Mouse (Mus musculus) stomach, embryonic 16.5 days (tissue): ENCODE data around the gene Oxtr. TPM values are rescaled to one million over a fixed set of nuclear protein-coding genes. Genes with fewer than 3 reads are reported as not detected.

Experiments
- ATAC-seq: fragments of 200-750 bp; cut with Nextera tagmentation; 2 replicates; pipeline ENCODE4 v1.8.0; 2017; ENCODE audit warnings: moderate number of reproducible peaks, moderate TSS enrichment; ENCODE audit not compliant: insufficient read depth, low FRiP score
- H3K27ac ChIP-seq: fragments of 300-500 bp; sonication (generic); 2 replicates; pipeline ENCODE4 v1.5.1; 2014; ENCODE audit warnings: low read length
- H3K27me3 ChIP-seq: fragments of 300-500 bp; sonication (generic); 2 replicates; pipeline ENCODE4 v1.6.1; 2014; ENCODE audit warnings: low read length, control low read depth, mixed read lengths; ENCODE audit not compliant: control insufficient read depth, insufficient read depth
- H3K36me3 ChIP-seq: fragments of 300-500 bp; sonication (generic); 2 replicates; pipeline ENCODE4 v1.6.1; 2014; ENCODE audit warnings: low read length; ENCODE audit not compliant: control insufficient read depth, insufficient read depth
- H3K4me1 ChIP-seq: fragments of 300-500 bp; sonication (generic); 2 replicates; pipeline ENCODE4 v1.6.1; 2014; ENCODE audit warnings: low read length, control low read depth, mixed read lengths; ENCODE audit not compliant: control insufficient read depth, insufficient read depth
- H3K4me2 ChIP-seq: fragments of 300-500 bp; sonication (generic); 2 replicates; pipeline ENCODE4 v1.6.1; 2014; ENCODE audit warnings: low read depth, low read length, mixed read lengths
- H3K4me3 ChIP-seq: fragments of 300-500 bp; sonication (generic); replicated peaks from 2 replicates; pipeline ENCODE4 v1.5.1; 2014; ENCODE audit warnings: mild to moderate bottlenecking, low read length
- H3K9ac ChIP-seq: fragments of 300-500 bp; sonication (generic); 2 replicates; pipeline ENCODE4 v1.6.1; 2014; ENCODE audit warnings: low read length
- H3K9me3 ChIP-seq: fragments of 300-500 bp; sonication (generic); replicated peaks from 2 replicates; pipeline ENCODE4 v1.6.1; 2016; ENCODE audit warnings: low read length, control low read depth; ENCODE audit not compliant: control insufficient read depth
- WGBS: fragments of 180-500 bp; shearing (Covaris S2); extraction: QIAGEN DNeasy Blood & Tissue Kit; methylation state at CpG from one replicate; pipeline ENCODE4 v1.1.7; 2014; 5-methylcytosine and 5-hydroxymethylcytosine counted together
- polyA plus RNA-seq: library from polyadenylated mRNA; unstranded; fragments of >200 nt; fragmentation: Nextera tagmentation; extraction: Ambion mirVana; gene quantifications from 2 replicates; pipeline ENCODE4 v1.2.1, GENCODE M21; 2015

Oxtr gene
- polyA plus RNA-seq, 1 experiment from 2014 or later, result 0.35 TPM

DNA sequence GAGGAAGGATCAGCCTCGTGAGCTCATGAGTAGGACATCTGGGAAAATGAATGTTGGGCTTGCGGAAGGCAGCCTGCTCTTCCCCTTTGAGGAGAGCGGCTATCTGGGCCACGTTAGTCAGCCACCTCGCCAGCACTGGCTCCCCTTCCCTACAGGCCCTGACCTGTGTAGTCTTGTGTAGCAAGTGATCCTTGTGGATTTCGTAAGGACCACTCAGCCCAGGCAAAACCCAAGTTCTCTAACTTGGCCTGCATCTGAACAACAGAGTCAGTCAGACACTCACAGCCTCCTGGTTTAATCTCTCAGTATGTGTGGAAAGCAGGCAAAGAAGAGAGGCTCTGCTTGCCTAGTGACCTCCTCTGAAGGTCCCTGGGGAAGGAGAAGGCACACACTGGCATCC, 2.9 kb upstream of the Oxtr start:
- Histone ChIP-seq H3K4me1 (peaks cover 21% of the 10 kb centered on the region), H3K4me2 (no peak overlapping the region), H3K4me3 (no peak overlapping the region), H3K36me3 (no peaks in the 10 kb centered on the region), H3K27me3 (peaks cover 30% of the 10 kb centered on the region), H3K9me3 (no peaks in the 10 kb centered on the region), H3K9ac (no peak overlapping the region), H3K27ac (no peak overlapping the region)
- 84% methylated on average over 6 of the region's 6 CpGs for WGBS
- no peak for ATAC-seq

DNA sequence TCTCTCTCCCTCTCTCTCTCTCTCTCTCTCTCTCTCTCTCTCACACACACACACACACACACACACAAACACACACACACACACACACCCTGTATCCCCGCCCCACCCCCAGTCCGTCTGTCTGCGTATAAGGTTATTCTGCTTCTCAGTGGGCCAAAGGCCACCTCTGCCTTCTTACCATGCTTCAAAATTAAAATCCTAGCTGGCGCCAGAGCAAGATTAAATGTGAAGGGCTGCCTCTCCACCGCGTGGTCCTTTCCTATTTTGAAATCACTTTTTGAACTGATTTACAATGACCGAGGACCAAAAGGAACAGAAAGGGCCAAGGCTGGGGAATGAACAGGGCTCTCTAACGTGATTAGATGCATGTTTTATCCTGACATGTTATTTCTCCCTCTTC, 1.8 kb upstream of the Oxtr start:
- H3K9me3 ChIP-seq, result no peaks in the 10 kb centered on the region
- 76% methylated on average over 8 of the region's 8 CpGs for WGBS
- H3K4me1 ChIP-seq, result peaks cover 21% of the 10 kb centered on the region
- H3K36me3 ChIP-seq, result no peaks in the 10 kb centered on the region
- H3K9ac ChIP-seq, result no peak overlapping the region
- peaks cover 34% of the 10 kb centered on the region for H3K27me3 ChIP-seq
- ATAC-seq, result no peak
- H3K4me3 ChIP-seq, result no peak overlapping the region
- H3K4me2 ChIP-seq, result no peak overlapping the region
- no peak overlapping the region for H3K27ac ChIP-seq

DNA sequence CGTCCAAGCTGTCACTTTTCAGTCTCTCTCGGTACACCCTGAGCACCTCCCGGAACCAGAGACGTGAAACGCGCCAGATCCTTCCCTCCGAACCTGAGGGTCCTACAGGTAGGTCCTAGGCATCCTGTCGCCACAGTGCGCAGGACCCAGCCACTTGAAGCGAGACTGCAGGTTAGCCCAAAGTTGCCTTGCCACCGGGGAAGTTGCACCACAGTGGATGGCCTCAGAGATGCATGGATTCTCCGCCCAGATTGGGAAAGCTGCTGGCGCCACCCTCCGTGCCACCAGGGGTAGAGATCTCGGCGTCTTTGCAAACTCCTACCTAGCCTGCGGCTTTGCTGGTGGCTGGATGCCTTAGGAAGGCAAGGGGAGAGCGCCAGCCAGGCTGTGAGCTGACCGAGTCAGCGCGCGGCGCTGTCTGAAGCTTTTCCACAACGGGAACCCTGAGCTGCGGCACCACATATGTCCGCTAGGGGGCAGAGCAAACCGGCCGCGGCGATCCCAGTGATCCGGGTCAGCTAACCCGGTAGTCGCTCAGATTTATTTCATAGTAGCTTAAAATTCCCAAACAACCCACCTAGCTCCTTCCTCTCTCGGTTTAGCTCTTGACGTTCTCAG, 991 bp upstream of the Oxtr start:
- Histone ChIP-seq H3K4me2 (peak overlapping the region; percentile 83), H3K36me3 (no peaks in the 10 kb centered on the region), H3K9me3 (no peaks in the 10 kb centered on the region), H3K27me3 (peaks cover 38% of the 10 kb centered on the region), H3K9ac (peak overlapping the region; percentile 63), H3K4me1 (peaks cover 21% of the 10 kb centered on the region), H3K4me3 (peak overlapping the region; percentile 48), H3K27ac (no peak overlapping the region)
- ATAC-seq, result peak; percentile 42; the same call in 1 of the 2 replicates
- under 1% methylated on average over 35 of the region's 35 CpGs for WGBS

DNA sequence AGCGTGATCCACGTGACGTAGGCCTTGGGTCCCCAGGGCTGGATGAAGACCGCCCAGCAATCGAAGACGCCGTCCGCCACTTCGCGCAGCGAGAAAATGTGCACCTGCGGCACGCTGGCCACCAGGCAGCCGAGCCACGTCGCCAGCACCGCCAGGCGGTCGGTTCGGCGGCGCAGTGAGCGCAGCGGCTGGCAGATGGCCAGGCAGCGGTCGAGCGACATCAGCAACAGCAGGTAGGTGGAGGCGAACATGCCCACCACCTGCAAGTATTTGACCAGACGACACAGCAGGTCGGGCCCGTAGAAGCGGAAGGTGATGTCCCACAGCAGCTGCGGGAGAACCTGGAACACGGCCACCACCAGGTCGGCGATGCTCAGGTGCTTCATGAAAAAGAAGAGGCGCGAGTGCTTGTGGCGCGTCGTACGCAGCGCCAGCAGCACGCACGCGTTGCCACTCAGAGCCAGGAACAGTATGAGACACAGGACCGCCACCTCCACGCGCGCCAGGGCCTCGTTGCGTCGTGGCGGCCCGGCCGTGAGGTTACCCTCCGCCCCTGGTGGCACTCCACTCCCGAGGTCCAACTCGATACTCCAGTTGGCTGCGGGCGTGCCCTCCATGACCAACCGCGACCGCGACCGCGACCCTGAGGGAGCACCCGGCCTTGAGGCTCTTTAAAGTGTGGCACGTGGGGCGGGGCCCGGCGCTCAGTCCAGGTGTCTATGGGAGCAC, 398 bp downstream of the Oxtr start:
- Histone ChIP-seq H3K9ac (no peak overlapping the region; the same call in 1 of the 2 replicates), H3K27me3 (peaks cover 38% of the 10 kb centered on the region), H3K27ac (no peak overlapping the region), H3K4me1 (peaks cover 15% of the 10 kb centered on the region), H3K9me3 (no peaks in the 10 kb centered on the region), H3K36me3 (no peaks in the 10 kb centered on the region), H3K4me3 (peak overlapping the region; percentile 48), H3K4me2 (peak overlapping the region; percentile 83)
- WGBS, result 4% methylated on average over 72 of the region's 72 CpGs
- ATAC-seq, result no peak

DNA sequence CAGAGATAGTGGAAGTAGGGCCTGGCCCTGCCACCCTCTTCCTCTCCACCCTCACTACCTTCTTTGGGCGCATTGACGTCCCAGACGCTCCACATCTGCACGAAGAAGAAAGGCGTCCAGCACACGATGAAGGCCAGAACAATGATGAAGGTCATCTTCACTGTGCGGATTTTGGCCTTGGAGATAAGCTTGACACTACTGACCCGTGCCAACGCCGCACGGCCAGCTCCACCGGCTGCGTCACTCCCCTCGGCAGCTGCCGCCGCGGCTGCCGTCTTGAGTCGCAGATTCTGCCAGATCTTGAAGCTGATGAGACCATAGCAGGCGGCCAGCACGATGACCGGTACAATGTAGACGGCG, 942 bp downstream of the Oxtr start:
- no peak overlapping the region; the same call in 1 of the 2 replicates for H3K9ac ChIP-seq
- peaks cover 14% of the 10 kb centered on the region for H3K4me1 ChIP-seq
- peak overlapping the region; percentile 48 for H3K4me3 ChIP-seq
- 30% methylated on average over 24 of the region's 24 CpGs for WGBS
- no peaks in the 10 kb centered on the region for H3K9me3 ChIP-seq
- H3K4me2 ChIP-seq, result peak overlapping the region; percentile 83
- ATAC-seq, result no peak
- no peak overlapping the region for H3K27ac ChIP-seq
- H3K36me3 ChIP-seq, result no peaks in the 10 kb centered on the region
- H3K27me3 ChIP-seq, result peaks cover 38% of the 10 kb centered on the region

DNA sequence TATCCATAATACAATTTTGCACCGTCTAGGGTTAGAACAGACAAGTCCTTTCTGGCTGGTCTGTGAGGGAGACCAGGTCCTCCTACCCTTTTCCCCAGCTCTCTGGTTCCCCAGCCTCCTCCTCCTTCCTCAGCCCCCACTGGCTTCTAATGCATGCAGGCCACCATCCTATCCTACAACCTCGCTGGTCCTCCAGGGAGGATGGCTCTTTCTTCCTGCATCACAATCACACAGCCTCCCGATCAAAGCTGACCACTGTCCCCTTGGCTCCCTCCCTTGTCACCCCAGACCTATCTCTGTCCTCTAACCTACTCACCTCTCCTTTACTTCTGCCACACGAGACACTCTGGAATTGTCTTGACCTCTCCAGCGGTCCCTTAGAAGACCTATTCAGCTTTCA, 1.8 kb downstream of the Oxtr start:
- no peak for ATAC-seq

DNA sequence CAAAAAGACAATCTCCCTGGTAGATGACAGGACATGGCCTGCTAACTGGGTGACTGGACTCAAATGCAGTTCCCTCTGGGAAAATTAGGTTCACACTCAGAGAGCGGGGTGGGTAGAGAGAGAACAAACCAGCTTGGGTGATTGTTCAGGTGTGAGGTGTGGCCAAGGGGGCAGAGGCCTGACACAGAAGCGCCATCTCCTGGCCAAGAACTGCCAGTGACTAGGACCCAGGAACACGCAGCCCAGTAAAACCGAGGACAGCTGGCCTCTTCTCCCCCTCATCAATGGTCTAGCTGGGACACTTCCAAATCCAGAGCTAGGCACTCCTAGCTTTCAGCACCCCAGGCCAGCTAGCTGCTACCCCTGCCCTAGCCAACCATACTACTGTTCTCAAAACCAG, 5.4 kb downstream of the Oxtr start:
- no peak overlapping the region for H3K4me2 ChIP-seq
- H3K9me3 ChIP-seq, result no peaks in the 10 kb centered on the region
- no peak; the same call in 1 of the 2 replicates for ATAC-seq
- H3K4me1 ChIP-seq, result peaks cover 6% of the 10 kb centered on the region
- H3K4me3 ChIP-seq, result no peak overlapping the region
- 4% methylated on average over 4 of the region's 4 CpGs for WGBS
- H3K36me3 ChIP-seq, result no peaks in the 10 kb centered on the region
- peaks cover 24% of the 10 kb centered on the region for H3K27me3 ChIP-seq
- no peak overlapping the region for H3K9ac ChIP-seq
- H3K27ac ChIP-seq, result no peak overlapping the region

More for the DNA sequence above, 1.8 kb downstream of the Oxtr start:
- WGBS, result 86% methylated on average over 5 of the region's 5 CpGs
- Histone ChIP-seq H3K9me3 (no peaks in the 10 kb centered on the region), H3K9ac (no peak overlapping the region), H3K4me1 (peaks cover 14% of the 10 kb centered on the region), H3K27ac (no peak overlapping the region), H3K4me3 (no peak overlapping the region), H3K27me3 (peaks cover 38% of the 10 kb centered on the region), H3K36me3 (no peaks in the 10 kb centered on the region), H3K4me2 (no peak overlapping the region)

DNA sequence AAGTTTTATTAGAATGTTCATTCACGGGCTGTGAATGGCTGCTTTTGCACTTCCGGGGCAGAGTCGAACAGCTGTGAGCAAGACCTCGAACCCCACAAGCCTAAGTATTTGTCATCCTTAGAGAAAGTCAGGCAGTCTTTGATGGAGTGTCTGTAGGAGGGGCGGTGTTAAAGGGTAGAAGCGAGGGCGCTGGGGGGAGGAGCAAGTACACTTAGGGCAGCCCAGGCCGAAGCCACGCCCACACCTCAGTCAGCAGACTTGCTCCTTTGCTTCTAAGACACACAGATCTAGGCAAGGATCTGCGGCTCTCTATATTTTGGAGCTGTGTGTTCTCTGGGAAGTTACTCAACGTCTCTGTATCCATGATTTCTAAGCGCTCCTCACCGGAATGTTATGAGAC, 9.9 kb downstream of the Oxtr start:
- 38% methylated on average over 13 of the region's 13 CpGs for WGBS
- no peak overlapping the region for H3K27ac ChIP-seq
- H3K27me3 ChIP-seq, result no peaks in the 10 kb centered on the region; the same call in 1 of the 2 replicates
- H3K9me3 ChIP-seq, result no peaks in the 10 kb centered on the region
- H3K9ac ChIP-seq, result no peak overlapping the region
- no peaks in the 10 kb centered on the region for H3K4me1 ChIP-seq
- ATAC-seq, result no peak
- H3K4me2 ChIP-seq, result no peak overlapping the region
- no peaks in the 10 kb centered on the region for H3K36me3 ChIP-seq
- H3K4me3 ChIP-seq, result no peak overlapping the region

DNA sequence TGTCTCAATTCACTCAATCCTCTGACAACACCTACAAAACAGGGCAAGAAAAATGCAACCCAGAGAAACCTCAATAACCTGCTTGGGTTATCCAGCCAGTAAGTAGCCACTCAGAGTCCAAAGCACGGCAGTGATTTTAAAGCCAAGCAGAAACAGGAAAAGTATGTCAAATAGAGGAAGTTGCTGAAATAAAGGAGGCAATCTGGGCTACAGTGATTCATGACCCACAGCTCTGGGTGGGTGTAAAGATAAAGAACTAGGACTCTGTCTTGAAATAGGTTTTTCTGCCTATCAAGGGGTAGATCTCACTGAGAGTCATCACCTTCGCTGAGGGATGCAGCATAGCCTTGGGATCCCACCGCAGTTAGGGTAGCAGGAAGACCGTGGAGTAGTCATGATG, 18.1 kb downstream of the Oxtr start:
- Histone ChIP-seq H3K4me1 (no peaks in the 10 kb centered on the region), H3K4me2 (no peak overlapping the region), H3K36me3 (no peaks in the 10 kb centered on the region), H3K27me3 (no peaks in the 10 kb centered on the region), H3K27ac (no peak overlapping the region), H3K9ac (no peak overlapping the region), H3K4me3 (no peak overlapping the region), H3K9me3 (no peaks in the 10 kb centered on the region)
- no peak for ATAC-seq
- WGBS, result 77% methylated on average over 4 of the region's 4 CpGs
